Mouse (Mus musculus) kidney, postnatal 0 days (tissue): ENCODE measurements around the gene Mog. TPM values are rescaled to one million over a fixed set of nuclear protein-coding genes. Genes with fewer than 3 reads are reported as not detected.

Source experiments
- ATAC-seq: fragments of 200-750 bp; cut with Nextera tagmentation; replicated peaks from 2 replicates; pipeline ENCODE4 v1.8.0; 2017; ENCODE audit warnings: low read depth, moderate number of reproducible peaks, moderate TSS enrichment, moderate library complexity; ENCODE audit not compliant: low FRiP score
- DNase-seq: peaks from one replicate; pipeline ENCODE4 v3.0.0-alpha.2; 2016; ENCODE audit warnings: low spot score
- H3K27ac ChIP-seq: fragments of 300-500 bp; sonication (generic); 2 replicates; pipeline ENCODE4 v1.5.1; 2014; ENCODE audit warnings: mild to moderate bottlenecking
- H3K27me3 ChIP-seq: fragments of 300-500 bp; sonication (generic); 2 replicates; pipeline ENCODE4 v1.6.1; 2014; ENCODE audit warnings: low read length, mixed read lengths; ENCODE audit not compliant: insufficient read depth
- H3K36me3 ChIP-seq: fragments of 300-500 bp; sonication (generic); 2 replicates; pipeline ENCODE4 v1.6.1; 2014; ENCODE audit warnings: low read length, mixed read lengths; ENCODE audit not compliant: insufficient read depth
- H3K4me1 ChIP-seq: fragments of 300-500 bp; sonication (generic); replicated peaks from 2 replicates; pipeline ENCODE4 v1.6.1; 2014; ENCODE audit warnings: antibody characterized with exemption, low read length, mixed read lengths; ENCODE audit not compliant: insufficient read depth
- H3K4me2 ChIP-seq: fragments of 300-500 bp; sonication (generic); 2 replicates; pipeline ENCODE4 v1.6.1; 2014; ENCODE audit warnings: mild to moderate bottlenecking, low read length, moderate library complexity, mixed read lengths
- H3K4me3 ChIP-seq: fragments of 300-500 bp; sonication (generic); replicated peaks from 2 replicates; pipeline ENCODE4 v1.5.1; 2014; ENCODE audit warnings: low read depth, low read length
- H3K9ac ChIP-seq: fragments of 300-500 bp; sonication (generic); 2 replicates; pipeline ENCODE4 v1.6.1; 2014; ENCODE audit warnings: low read depth, low read length
- H3K9me3 ChIP-seq: fragments of 300-500 bp; sonication (generic); replicated peaks from 2 replicates; pipeline ENCODE4 v1.6.1; 2016; ENCODE audit warnings: low read length, inconsistent platforms, mixed read lengths
- CTCF ChIP-seq: IDR thresholded peaks from 2 replicates; pipeline ENCODE4 v1.5.1; 2016; ENCODE audit warnings: antibody characterized with exemption, low read depth, mild to moderate bottlenecking, moderate library complexity
- WGBS: fragments of 180-500 bp; shearing (Covaris S2); extraction: QIAGEN DNeasy Blood & Tissue Kit; methylation state at CpG from one replicate; pipeline ENCODE4 v1.1.7; 2014; 5-methylcytosine and 5-hydroxymethylcytosine counted together
- polyA plus RNA-seq: library from polyadenylated mRNA; unstranded; fragments of >200 nt; fragmentation: Nextera tagmentation; extraction: Ambion mirVana; gene quantifications from 2 replicates; pipeline ENCODE4 v1.2.1, GENCODE M21; 2015

Mog gene
- polyA plus RNA-seq, 1 experiment from 2014 or later: not detected

DNA sequence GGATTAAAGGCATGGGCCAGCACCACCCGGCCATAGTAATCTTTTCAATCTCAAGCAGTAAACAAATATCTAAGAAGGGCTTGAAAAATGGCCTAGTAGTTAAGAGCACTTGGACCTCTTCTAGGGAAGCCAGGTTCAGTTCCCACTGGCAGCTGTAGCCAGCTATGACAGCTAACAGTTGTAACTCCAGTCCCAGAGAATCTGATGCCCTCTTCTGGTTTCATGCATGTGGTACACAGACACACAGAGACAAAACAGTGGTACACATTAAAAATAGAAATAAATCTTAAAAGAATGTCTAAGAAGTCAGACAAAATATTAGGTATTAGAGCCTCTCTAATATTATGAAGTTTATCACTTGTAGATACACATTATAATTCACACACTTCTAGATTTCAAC is 62.1 kb downstream of the Mog start:
- peaks cover 4% of the 10 kb centered on the region; the same call in 1 of the 2 replicates for H3K4me1 ChIP-seq
- no peak for ATAC-seq
- H3K27me3 ChIP-seq: no peaks in the 10 kb centered on the region
- TF ChIP-seq CTCF: 0 out of 2 replicates have a peak, but pooled peaks have one; percentile 15
- 77% methylated on average over 1 of the region's 1 CpGs for WGBS
- H3K27ac ChIP-seq: no peak overlapping the region
- H3K9ac ChIP-seq: no peak overlapping the region
- no peak for DNase-seq
- H3K9me3 ChIP-seq: no peaks in the 10 kb centered on the region
- no peaks in the 10 kb centered on the region for H3K36me3 ChIP-seq
- no peak overlapping the region for H3K4me3 ChIP-seq
- no peak overlapping the region for H3K4me2 ChIP-seq

Other genes with a start within 250 kb of the Mog start
- not detected in 2 replicates for gene H2-M10.6, start 211.2 kb downstream of the Mog start, polyA plus RNA-seq
- 33.2 and 33.6 TPM in 2 replicates for gene Trim26, start 186.3 kb downstream of the Mog start, polyA plus RNA-seq
- 0.08 TPM in 1 of 2 replicates, not detected in the other for gene Trim15, start 156.2 kb downstream of the Mog start, polyA plus RNA-seq
- 0.34 and 0.43 TPM in 2 replicates for gene Trim10, start 153.8 kb downstream of the Mog start, polyA plus RNA-seq
- gene Trim40, start 133.3 kb downstream of the Mog start, polyA plus RNA-seq: not detected in 2 replicates
- gene Trim31, start 125.3 kb downstream of the Mog start, polyA plus RNA-seq: not detected in 2 replicates
- 0.34 and 0.46 TPM in 2 replicates for gene Rnf39, start 80.5 kb downstream of the Mog start, polyA plus RNA-seq
- 105 and 110 TPM in 2 replicates for gene Ppp1r11, start 71.7 kb downstream of the Mog start, polyA plus RNA-seq
- gene Znrd1, start 64.8 kb downstream of the Mog start, polyA plus RNA-seq: 83.6 and 87.6 TPM in 2 replicates
- 6.0 and 7.2 TPM in 2 replicates for gene Znrd1as, start 64.8 kb downstream of the Mog start, polyA plus RNA-seq
- not detected in 2 replicates for gene 2410137M14Rik, start 42.2 kb downstream of the Mog start, polyA plus RNA-seq
- 0.05 and 0.08 TPM in 2 replicates for gene H2-M5, start 33.9 kb downstream of the Mog start, polyA plus RNA-seq
- 28.2 and 32.6 TPM in 2 replicates for gene Zfp57, start 22.2 kb downstream of the Mog start, polyA plus RNA-seq
- 5.2 and 6.1 TPM in 2 replicates for gene Gabbr1, start 22.6 kb upstream of the Mog start, polyA plus RNA-seq
- not detected in 2 replicates for gene Olfr90, start 65.1 kb upstream of the Mog start, polyA plus RNA-seq
- not detected in 2 replicates for gene Olfr91, start 74.9 kb upstream of the Mog start, polyA plus RNA-seq
- gene Olfr92, start 96.7 kb upstream of the Mog start, polyA plus RNA-seq: not detected in 2 replicates
- not detected in 2 replicates for gene Olfr93, start 138.1 kb upstream of the Mog start, polyA plus RNA-seq
- gene Ubd, start 170.5 kb upstream of the Mog start, polyA plus RNA-seq: not detected in 2 replicates
- not detected in 2 replicates for gene Olfr94, start 177.6 kb upstream of the Mog start, polyA plus RNA-seq
- gene Olfr95, start 189.7 kb upstream of the Mog start, polyA plus RNA-seq: not detected in 2 replicates
- not detected in 2 replicates for gene Olfr96, start 196.7 kb upstream of the Mog start, polyA plus RNA-seq
- gene Olfr97, start 213.9 kb upstream of the Mog start, polyA plus RNA-seq: not detected in 2 replicates
- gene Olfr98, start 240.4 kb upstream of the Mog start, polyA plus RNA-seq: not detected in 2 replicates
- gene H2-M3, start 246.8 kb upstream of the Mog start, polyA plus RNA-seq: 2.3 and 2.8 TPM in 2 replicates